Mouse (Mus musculus) MEL (cell line): ENCODE measurements at regions not wholly inside any gene's neighbourhood (a gene's known extent, or its start where the extent isn't known, plus 50 kb on each side); places are given as distances from the start of the nearest gene placed in this dataset.

ENCODE experiments used
- DNase-seq: peaks from one replicate; pipeline ENCODE4 v3.0.0; 2011; ENCODE audit warnings: low read depth, low spot score
- H3K27ac ChIP-seq: 2 replicates; pipeline ENCODE4 v1.5.1; 2012; ENCODE audit warnings: low read depth, mild to moderate bottlenecking, control low read depth, low read length, moderate library complexity; ENCODE audit not compliant: control insufficient read depth
- H3K27me3 ChIP-seq, 2 experiments: fragments of 150-350 bp in 1 of 2; sonication (generic) in 1 of 2; 2 replicates each; pipeline ENCODE4 v1.6.1; 2012; ENCODE audit warnings: low read length in 2 of 2, mild to moderate bottlenecking in 2 of 2, improper control_type of control experiment in 1 of 2, moderate library complexity in 1 of 2; ENCODE audit not compliant: insufficient read depth in 2 of 2, control insufficient read depth in 1 of 2
- H3K36me3 ChIP-seq, 2 experiments: 2 replicates each; pipeline ENCODE4 v1.6.1; 2012 to 2014; ENCODE audit warnings: low read length in 2 of 2, improper control_type of control experiment in 1 of 2, inconsistent platforms in 1 of 2, mild to moderate bottlenecking in 1 of 2; ENCODE audit not compliant: insufficient read depth in 2 of 2, control insufficient read depth in 1 of 2
- H3K4me1 ChIP-seq, 2 experiments: fragments of 150-350 bp in 1 of 2; sonication (generic) in 1 of 2; 2 replicates each; pipeline ENCODE4 v1.6.1; 2012; ENCODE audit warnings: low read length in 2 of 2, improper control_type of control experiment in 1 of 2, mild to moderate bottlenecking in 1 of 2; ENCODE audit not compliant: insufficient read depth in 2 of 2, control insufficient read depth in 1 of 2
- H3K4me3 ChIP-seq, 2 experiments: fragments of 150-350 bp in 1 of 2; sonication (generic) in 1 of 2; 2 replicates each; pipeline ENCODE4 v1.5.1; 2012; ENCODE audit warnings: low read depth in 2 of 2, low read length in 2 of 2, mild to moderate bottlenecking in 2 of 2, moderate library complexity in 2 of 2, control low read depth in 1 of 2, improper control_type of control experiment in 1 of 2; ENCODE audit not compliant: control insufficient read depth in 1 of 2, insufficient read depth in 1 of 2
- H3K79me2 ChIP-seq: 2 replicates; pipeline ENCODE4 v1.6.1; 2012; ENCODE audit warnings: mild to moderate bottlenecking, low read length, moderate library complexity; ENCODE audit not compliant: control insufficient read depth, poor library complexity, insufficient read depth
- H3K9ac ChIP-seq: 2 replicates; pipeline ENCODE4 v1.6.1; 2012; ENCODE audit warnings: low read depth, mild to moderate bottlenecking, control low read depth, low read length, moderate library complexity; ENCODE audit not compliant: control insufficient read depth, poor library complexity, severe bottlenecking
- H3K9me3 ChIP-seq: fragments of 150-350 bp; sonication (generic); replicated peaks from 2 replicates; pipeline ENCODE4 v1.6.1; 2012; ENCODE audit warnings: mild to moderate bottlenecking, low read length, improper control_type of control experiment, moderate library complexity; ENCODE audit not compliant: insufficient read depth
- CHD1 ChIP-seq: IDR thresholded peaks from 2 replicates; pipeline ENCODE4 v1.6.1; 2012; ENCODE audit warnings: low read depth, mild to moderate bottlenecking, inconsistent platforms, low read length, improper control_type of control experiment
- CHD2 ChIP-seq: IDR thresholded peaks from 2 replicates; pipeline ENCODE4 v1.6.1; 2011; ENCODE audit warnings: low read length, improper control_type of control experiment
- CTCF ChIP-seq, 3 experiments: IDR thresholded peaks in 2 of 3; conservative IDR thresholded peaks in 1 of 3; 2 replicates each; pipeline ENCODE4 v1.5.1; 2011 to 2012; ENCODE audit warnings: low read length in 3 of 3, low read depth in 2 of 3, mild to moderate bottlenecking in 2 of 3, improper control_type of control experiment in 1 of 3, inconsistent platforms in 1 of 3, mixed read lengths in 1 of 3, moderate library complexity in 1 of 3; ENCODE audit not compliant: control insufficient read depth in 1 of 3, insufficient read depth in 1 of 3, poor library complexity in 1 of 3, severe bottlenecking in 1 of 3
- E2F4 ChIP-seq: IDR thresholded peaks from 2 replicates; pipeline ENCODE4 v1.6.1; 2011; ENCODE audit warnings: low read depth, low read length, improper control_type of control experiment, borderline replicate concordance
- GABPA ChIP-seq: IDR thresholded peaks from 2 replicates; pipeline ENCODE4 v1.6.1; 2012; ENCODE audit warnings: low read depth, mild to moderate bottlenecking, inconsistent platforms, low read length, improper control_type of control experiment, moderate library complexity
- GATA1 ChIP-seq: IDR thresholded peaks from 2 replicates; pipeline ENCODE4 v1.6.1; 2011; ENCODE audit warnings: low read depth, low read length, improper control_type of control experiment
- HCFC1 ChIP-seq: IDR thresholded peaks from 2 replicates; pipeline ENCODE4 v1.6.1; 2012; ENCODE audit warnings: low read depth, mild to moderate bottlenecking, inconsistent platforms, low read length, improper control_type of control experiment, moderate library complexity
- KAT2A ChIP-seq: conservative IDR thresholded peaks from 2 replicates; pipeline ENCODE4 v1.6.1; 2012; ENCODE audit warnings: low read depth, low read length, improper control_type of control experiment, inconsistent platforms
- MAFK ChIP-seq: IDR thresholded peaks from 2 replicates; pipeline ENCODE4 v1.6.1; 2011; ENCODE audit warnings: low read depth, mild to moderate bottlenecking, low read length, improper control_type of control experiment, borderline replicate concordance
- MAZ ChIP-seq: IDR thresholded peaks from 2 replicates; pipeline ENCODE4 v1.6.1; 2012; ENCODE audit warnings: low read depth, mild to moderate bottlenecking, inconsistent platforms, low read length, improper control_type of control experiment
- MEF2A ChIP-seq: IDR thresholded peaks from 2 replicates; pipeline ENCODE4 v1.6.1; 2014; ENCODE audit warnings: low read depth, mild to moderate bottlenecking, inconsistent platforms, low read length, improper control_type of control experiment; ENCODE audit not compliant: poor library complexity, insufficient replicate concordance, severe bottlenecking; ENCODE audit errors: extremely low read depth
- MXI1 ChIP-seq: IDR thresholded peaks from 2 replicates; pipeline ENCODE4 v1.6.1; 2011; ENCODE audit warnings: mild to moderate bottlenecking, low read depth, low read length, improper control_type of control experiment
- MYB ChIP-seq: IDR thresholded peaks from 2 replicates; pipeline ENCODE4 v1.6.1; 2011; ENCODE audit warnings: mild to moderate bottlenecking, low read depth, low read length, improper control_type of control experiment
- NELFE ChIP-seq: IDR thresholded peaks from 2 replicates; pipeline ENCODE4 v1.6.1; 2011; ENCODE audit warnings: low read depth, low read length, improper control_type of control experiment
- NRF1 ChIP-seq: IDR thresholded peaks from 2 replicates; pipeline ENCODE4 v1.6.1; 2014; ENCODE audit warnings: low read depth, mild to moderate bottlenecking, inconsistent platforms, low read length, improper control_type of control experiment, moderate library complexity; ENCODE audit not compliant: poor library complexity, insufficient read depth, severe bottlenecking
- POLR2AphosphoS5 ChIP-seq: IDR thresholded peaks from 2 replicates; pipeline ENCODE4 v1.6.1; 2012; ENCODE audit warnings: low read depth, borderline replicate concordance, mild to moderate bottlenecking, inconsistent platforms, low read length, moderate library complexity, mixed read lengths
- RAD21 ChIP-seq: IDR thresholded peaks from 2 replicates; pipeline ENCODE4 v1.6.1; 2011; ENCODE audit warnings: mild to moderate bottlenecking, low read depth, low read length, improper control_type of control experiment
- SMC3 ChIP-seq: IDR thresholded peaks from 2 replicates; pipeline ENCODE4 v1.6.1; 2011; ENCODE audit warnings: low read depth, low read length, improper control_type of control experiment
- TBP ChIP-seq: IDR thresholded peaks from 2 replicates; pipeline ENCODE4 v1.8.0; 2011; ENCODE audit warnings: low read depth, low read length, improper control_type of control experiment
- UBTF ChIP-seq: IDR thresholded peaks from 2 replicates; pipeline ENCODE4 v1.6.1; 2012; ENCODE audit warnings: low read depth, mild to moderate bottlenecking, inconsistent platforms, low read length, improper control_type of control experiment, moderate library complexity, borderline replicate concordance; ENCODE audit not compliant: insufficient read depth
- USF2 ChIP-seq, 2 experiments: IDR thresholded peaks; 2 replicates each; pipeline ENCODE4 v1.6.1; 2011 to 2012; ENCODE audit warnings: improper control_type of control experiment in 2 of 2, low read length in 2 of 2, borderline replicate concordance in 1 of 2, inconsistent platforms in 1 of 2, low read depth in 1 of 2, mild to moderate bottlenecking in 1 of 2; ENCODE audit not compliant: insufficient read depth in 1 of 2
- ZC3H11A ChIP-seq: IDR thresholded peaks from 2 replicates; pipeline ENCODE4 v1.6.1; 2012; ENCODE audit warnings: low read depth, mild to moderate bottlenecking, inconsistent platforms, low read length, improper control_type of control experiment
- ZKSCAN1 ChIP-seq: IDR thresholded peaks from 2 replicates; pipeline ENCODE4 v1.6.1; 2012; ENCODE audit warnings: low read depth, mild to moderate bottlenecking, inconsistent platforms, low read length, improper control_type of control experiment, moderate library complexity
- ZMIZ1 ChIP-seq: IDR thresholded peaks from 2 replicates; pipeline ENCODE4 v1.6.1; 2012; ENCODE audit warnings: low read depth, mild to moderate bottlenecking, inconsistent platforms, low read length, improper control_type of control experiment, moderate library complexity
- ZNF384 ChIP-seq: IDR thresholded peaks from 2 replicates; pipeline ENCODE4 v1.6.1; 2012; ENCODE audit warnings: low read depth, mild to moderate bottlenecking, inconsistent platforms, low read length, improper control_type of control experiment

- H3K4me3 ChIP-seq = no peak overlapping the region
These were observed 235.2 kb upstream of the Sall1 start for GRCm38 (mm10) chr8:89279142-89279541.

GRCm38 (mm10) chr8:89273276-89273675 lies 229.3 kb upstream of the Sall1 start:
- Histone ChIP-seq H3K4me1 (no peaks in the 10 kb centered on the region), H3K9me3 (no peaks in the 10 kb centered on the region), H3K4me3 (no peak overlapping the region), H3K9ac (no peak overlapping the region), H3K27ac (no peak overlapping the region), H3K27me3 (no peaks in the 10 kb centered on the region)
- DNase-seq = no peak
- no peak for TF ChIP-seq SMC3
- no peak for TF ChIP-seq MEF2A
- no peak for TF ChIP-seq ZNF384
- no peak for TF ChIP-seq GATA1
- TF ChIP-seq ZMIZ1 = no peak
- TF ChIP-seq TBP = no peak
- TF ChIP-seq ZKSCAN1 = no peak
- no peak for TF ChIP-seq CTCF (IDR thresholded peaks at IDR 0.05 in 2 of 3, conservative IDR thresholded peaks at IDR 0.05 in 1 of 3; ENCODE audit: control insufficient read depth in 1 of 3, insufficient read depth in 1 of 3, low read depth in 2 of 3, low read length in 3 of 3, poor library complexity in 1 of 3, severe bottlenecking in 1 of 3)
- no peak for TF ChIP-seq ZC3H11A
- no peak for TF ChIP-seq MYB
- no peak for TF ChIP-seq POLR2AphosphoS5
- TF ChIP-seq, all 39 proteins: peak for 0
- H3K79me2 ChIP-seq = no peaks in the 10 kb centered on the region
- H3K36me3 ChIP-seq = no peaks in the 10 kb centered on the region

More at GRCm38 (mm10) chr8:89279142-89279541, 235.2 kb upstream of the Sall1 start:
- no peak for TF ChIP-seq CHD2
- no peak for TF ChIP-seq GATA1
- TF ChIP-seq MXI1 = no peak
- TF ChIP-seq MAFK = no peak
- no peak for TF ChIP-seq HCFC1
- no peak for TF ChIP-seq TBP
- no peak for TF ChIP-seq MAZ
- TF ChIP-seq RAD21 = no peak
- TF ChIP-seq NRF1 = no peak
- no peak for TF ChIP-seq KAT2A
- no peak for TF ChIP-seq SMC3
- no peak for TF ChIP-seq USF2 (IDR thresholded peaks at IDR 0.05; ENCODE audit: borderline replicate concordance in 1 of 2, insufficient read depth in 1 of 2, low read depth in 1 of 2, low read length in 2 of 2)
- no peak for TF ChIP-seq E2F4
- TF ChIP-seq CHD1 = no peak
- no peak for TF ChIP-seq GABPA
- no peak for TF ChIP-seq NELFE
- no peak for TF ChIP-seq UBTF
- no peak overlapping the region for H3K27ac ChIP-seq
- H3K36me3 ChIP-seq = no peaks in the 10 kb centered on the region
- H3K9me3 ChIP-seq = no peaks in the 10 kb centered on the region
- DNase-seq = no peak
- H3K4me1 ChIP-seq = no peaks in the 10 kb centered on the region
- no peaks in the 10 kb centered on the region for H3K27me3 ChIP-seq
- H3K9ac ChIP-seq = no peak overlapping the region
- no peaks in the 10 kb centered on the region for H3K79me2 ChIP-seq
